Mouse (Mus musculus): ENCODE measurements at regions not wholly inside any gene's neighbourhood (a gene's known extent, or its start where the extent isn't known, plus 50 kb on each side); places are given as distances from the start of the nearest gene placed in this dataset.

- no peaks in the 10 kb centered on the region for H3K36me3 ChIP-seq (ENCODE audit: control insufficient read depth, insufficient read depth, low read length)
- 46% methylated on average over 4 of the region's 4 CpGs for whole genome bisulfite sequencing
- H3K9ac ChIP-seq (replicated peaks; ENCODE audit: low read length) = no peak overlapping the region
- H3K4me2 ChIP-seq (ENCODE audit: low read length) = no peak overlapping the region
- no peaks in the 10 kb centered on the region for H3K9me3 ChIP-seq (ENCODE audit: control insufficient read depth, low read length)
- H3K4me1 ChIP-seq (ENCODE audit: control insufficient read depth, insufficient read depth, low read length) = no peaks in the 10 kb centered on the region
- no peaks in the 10 kb centered on the region for H3K27me3 ChIP-seq (ENCODE audit: control insufficient read depth, insufficient read depth, low read length)
- no peak overlapping the region for H3K27ac ChIP-seq (replicated peaks; ENCODE audit: low read depth, low read length)
- DNase-seq = peak; percentile 70
- H3K4me3 ChIP-seq (replicated peaks; ENCODE audit: low read depth, low read length) = no peak overlapping the region
- no peak; the same call in 1 of the 2 replicates for ATAC-seq (ENCODE audit: low FRiP score, low TSS enrichment)
Measured at GRCm38 (mm10) chr3:43923497-43923896, 1454.7 kb upstream of the Pcdh10 start.

GRCm38 (mm10) chr3:43945780-43946179 lies 1432.4 kb upstream of the Pcdh10 start:
- no peak overlapping the region for H3K4me3 ChIP-seq (replicated peaks; ENCODE audit: low read depth, low read length)
- no peak overlapping the region for H3K9ac ChIP-seq (replicated peaks; ENCODE audit: low read length)
- H3K27ac ChIP-seq (replicated peaks; ENCODE audit: low read depth, low read length) = no peak overlapping the region
- H3K9me3 ChIP-seq (ENCODE audit: control insufficient read depth, low read length) = no peaks in the 10 kb centered on the region
- no peaks in the 10 kb centered on the region for H3K36me3 ChIP-seq (ENCODE audit: control insufficient read depth, insufficient read depth, low read length)
- no peak for ATAC-seq (ENCODE audit: low FRiP score, low TSS enrichment)
- H3K4me1 ChIP-seq (ENCODE audit: control insufficient read depth, insufficient read depth, low read length) = no peaks in the 10 kb centered on the region
- H3K4me2 ChIP-seq (ENCODE audit: low read length) = no peak overlapping the region
- WGBS = 87% methylated on average over 3 of the region's 3 CpGs
- DNase-seq = no peak
- H3K27me3 ChIP-seq (ENCODE audit: control insufficient read depth, insufficient read depth, low read length) = no peaks in the 10 kb centered on the region

Data from midbrain, embryonic 14.5 days (tissue).